Mouse (Mus musculus): Measurements from ENCODE around the gene Fgfr2. TPM values are rescaled to one million over a fixed set of nuclear protein-coding genes. Genes with fewer than 3 reads are reported as not detected.

Gene Fgfr2
- polyA plus RNA-seq, 1 experiment from 2014 or later = 17.2 TPM

DNA sequence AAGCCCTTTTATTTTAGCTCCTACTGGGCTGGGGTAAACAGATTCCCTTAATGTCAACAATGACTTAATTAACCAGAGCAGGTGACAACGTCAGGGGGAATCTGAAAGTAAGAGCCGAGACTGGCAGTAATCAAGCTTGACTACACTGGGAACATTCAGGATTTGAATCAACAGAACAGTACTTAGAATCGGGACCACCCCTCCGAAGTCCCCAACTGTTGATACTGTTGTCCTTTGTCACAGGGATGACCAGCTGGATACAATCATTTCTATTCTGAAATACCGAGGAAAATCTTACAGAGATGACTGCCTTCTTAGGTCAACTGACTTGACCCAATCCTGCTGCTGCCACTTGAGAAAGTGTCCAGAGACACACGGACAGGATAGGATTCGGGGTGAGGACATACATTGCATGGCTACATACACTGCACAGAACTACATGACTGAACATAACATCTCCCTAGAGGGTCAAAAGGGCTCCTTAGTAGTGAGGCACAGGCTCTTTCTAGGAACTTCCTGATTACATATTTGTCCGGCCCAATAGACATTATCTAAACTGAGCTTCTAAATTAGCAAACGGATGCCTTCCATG lies 2864.3 kb downstream of the Fgfr2 start:
- peak overlapping the region; percentile 19; the same call in 1 of the 2 replicates for H3K4me2 ChIP-seq
- WGBS = 32% methylated on average over 9 of the region's 9 CpGs
- peaks cover 13% of the 10 kb centered on the region for H3K4me1 ChIP-seq (replicated peaks)
- ATAC-seq (replicated peaks; ENCODE audit: insufficient number of reproducible peaks, insufficient read depth, low FRiP score, low read depth) = no peak
- H3K36me3 ChIP-seq = no peaks in the 10 kb centered on the region
- no peak overlapping the region for H3K4me3 ChIP-seq
- H3K27me3 ChIP-seq = peaks cover 3% of the 10 kb centered on the region; the same call in 1 of the 2 replicates
- H3K9ac ChIP-seq = no peak overlapping the region
- no peak overlapping the region; the same call in 1 of the 2 replicates for H3K27ac ChIP-seq
- H3K9me3 ChIP-seq (replicated peaks) = no peaks in the 10 kb centered on the region

DNA sequence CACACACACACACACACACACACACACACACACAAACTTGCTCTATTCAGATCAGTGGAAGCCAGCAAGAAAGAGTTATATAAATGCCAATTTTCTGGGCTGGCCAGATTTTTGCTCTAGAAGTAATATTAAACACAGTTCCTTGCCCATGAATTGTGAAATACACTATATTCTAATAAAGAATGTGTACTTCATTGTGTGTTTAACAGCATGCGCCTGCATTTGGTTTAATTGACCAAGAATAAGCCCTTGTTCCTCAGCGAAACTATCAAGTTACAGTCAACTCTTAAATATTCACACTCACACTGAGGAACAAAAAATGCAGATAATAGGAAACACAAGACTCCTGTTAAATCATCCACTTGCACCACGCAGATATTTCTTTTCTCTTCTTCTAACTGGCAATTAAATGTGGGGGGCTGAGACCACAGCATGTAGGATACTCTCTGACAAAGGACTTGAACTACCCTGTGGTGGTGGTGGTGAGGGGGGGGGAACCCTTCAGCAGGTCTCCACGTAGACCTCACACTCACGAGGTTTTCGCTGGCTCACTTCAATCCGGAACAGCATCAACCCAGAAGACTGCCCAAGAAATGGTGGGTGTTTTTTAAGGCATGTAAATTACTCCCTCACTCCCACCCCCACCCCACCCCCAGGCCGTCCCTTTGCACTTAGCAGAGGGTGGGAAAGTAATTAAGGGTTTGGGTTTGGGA lies 2865.0 kb downstream of the Fgfr2 start:
- Histone ChIP-seq H3K27me3 (no peaks in the 10 kb centered on the region), H3K4me2 (peak overlapping the region; percentile 19; the same call in 1 of the 2 replicates), H3K27ac (no peak overlapping the region; the same call in 1 of the 2 replicates), H3K9ac (no peak overlapping the region), H3K9me3 (replicated peaks) (no peaks in the 10 kb centered on the region), H3K4me1 (replicated peaks) (peaks cover 10% of the 10 kb centered on the region), H3K36me3 (no peaks in the 10 kb centered on the region), H3K4me3 (no peak overlapping the region)
- no peak for ATAC-seq (replicated peaks; ENCODE audit: insufficient number of reproducible peaks, insufficient read depth, low FRiP score, low read depth)
- WGBS = 52% methylated on average over 8 of the region's 8 CpGs

DNA sequence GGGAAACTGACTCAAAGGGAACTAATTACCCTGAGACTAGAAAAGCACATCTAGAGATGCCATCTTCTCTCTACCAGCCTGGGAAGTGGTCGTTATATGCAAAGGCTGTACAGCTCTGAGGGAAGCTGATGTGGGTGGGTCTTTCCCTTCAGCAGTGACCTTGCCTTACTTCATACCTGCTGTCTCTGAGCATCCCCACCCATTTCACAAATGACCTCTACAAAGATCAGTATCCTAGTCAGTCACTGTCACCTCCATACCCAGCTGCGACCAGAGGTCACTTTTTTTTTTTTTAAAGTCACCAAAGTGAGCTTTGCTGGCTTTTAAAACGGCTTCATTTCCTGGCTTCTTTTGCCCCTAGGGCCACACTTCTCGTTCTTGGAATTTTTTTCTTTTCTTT lies 2869.9 kb downstream of the Fgfr2 start:
- H3K36me3 ChIP-seq = no peaks in the 10 kb centered on the region
- WGBS = 44% methylated on average over 4 of the region's 4 CpGs
- H3K9ac ChIP-seq = no peak overlapping the region
- H3K4me3 ChIP-seq = no peak overlapping the region
- no peak overlapping the region for H3K27ac ChIP-seq
- no peaks in the 10 kb centered on the region for H3K27me3 ChIP-seq
- no peak overlapping the region for H3K4me2 ChIP-seq
- no peaks in the 10 kb centered on the region for H3K9me3 ChIP-seq (replicated peaks)
- no peak for ATAC-seq (replicated peaks; ENCODE audit: insufficient number of reproducible peaks, insufficient read depth, low FRiP score, low read depth)
- H3K4me1 ChIP-seq (replicated peaks) = peaks cover 8% of the 10 kb centered on the region; the same call in 1 of the 2 replicates

DNA sequence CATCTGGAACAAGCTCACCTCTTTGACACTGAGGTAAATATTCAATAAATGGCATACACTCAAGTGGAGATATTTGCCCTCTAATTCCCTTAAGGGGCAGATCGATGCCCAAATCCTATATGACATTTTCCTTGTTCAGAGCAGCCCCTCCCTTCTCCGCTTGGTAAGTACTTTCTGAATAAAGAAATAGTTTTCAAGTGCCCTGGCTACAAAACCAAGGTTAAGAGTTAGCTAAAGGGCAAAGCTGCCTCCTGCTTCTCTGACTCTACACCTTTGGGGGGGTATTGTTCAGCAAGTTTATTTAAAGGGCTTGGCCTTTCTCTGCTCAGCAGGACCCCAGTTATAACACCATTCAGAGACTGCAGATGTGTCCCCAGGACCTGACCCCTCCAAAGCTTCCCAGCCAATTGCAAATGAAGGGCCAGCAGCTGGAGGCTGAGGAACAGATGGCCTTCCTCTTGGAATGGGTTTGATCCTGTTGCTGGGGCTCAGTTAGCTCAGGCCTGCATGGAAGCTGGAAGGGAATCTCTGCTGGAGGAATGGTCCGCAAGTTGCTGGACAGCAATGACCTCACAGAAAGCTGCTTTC lies 2871.1 kb downstream of the Fgfr2 start:
- H3K36me3 ChIP-seq = no peaks in the 10 kb centered on the region
- H3K9ac ChIP-seq = no peak overlapping the region
- no peaks in the 10 kb centered on the region for H3K9me3 ChIP-seq (replicated peaks)
- no peak for ATAC-seq (replicated peaks; ENCODE audit: insufficient number of reproducible peaks, insufficient read depth, low FRiP score, low read depth)
- no peak overlapping the region for H3K4me2 ChIP-seq
- H3K27ac ChIP-seq = no peak overlapping the region
- no peak overlapping the region for H3K4me3 ChIP-seq
- 69% methylated on average over 3 of the region's 3 CpGs for WGBS
- no peaks in the 10 kb centered on the region for H3K27me3 ChIP-seq
- H3K4me1 ChIP-seq (replicated peaks) = peaks cover 8% of the 10 kb centered on the region; the same call in 1 of the 2 replicates

DNA sequence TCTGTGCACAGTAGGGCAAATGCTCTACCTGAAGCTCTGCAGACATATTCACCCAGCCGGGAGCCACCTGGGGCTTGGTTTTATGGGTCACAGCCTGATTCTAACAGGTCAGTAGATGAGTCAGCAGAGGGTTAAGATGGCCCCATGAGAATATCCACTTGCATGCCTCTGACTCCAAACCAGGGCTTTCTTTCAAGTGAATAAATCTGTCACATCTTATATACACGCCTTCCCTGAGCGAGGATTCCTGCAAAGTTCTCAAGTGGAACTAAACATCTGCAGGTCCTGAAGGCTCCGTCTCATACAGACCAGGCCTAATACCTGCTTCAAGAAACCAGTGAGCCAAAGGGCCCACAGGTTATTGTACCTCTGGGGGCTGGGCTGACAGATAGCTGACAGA lies 2872.2 kb downstream of the Fgfr2 start:
- H3K9me3 ChIP-seq (replicated peaks) = no peaks in the 10 kb centered on the region
- no peaks in the 10 kb centered on the region for H3K36me3 ChIP-seq
- H3K27me3 ChIP-seq = no peaks in the 10 kb centered on the region
- H3K4me3 ChIP-seq = no peak overlapping the region
- H3K4me2 ChIP-seq = no peak overlapping the region
- peaks cover 5% of the 10 kb centered on the region; the same call in 1 of the 2 replicates for H3K4me1 ChIP-seq (replicated peaks)
- WGBS = 79% methylated on average over 4 of the region's 4 CpGs
- H3K9ac ChIP-seq = no peak overlapping the region
- ATAC-seq (replicated peaks; ENCODE audit: insufficient number of reproducible peaks, insufficient read depth, low FRiP score, low read depth) = no peak
- no peak overlapping the region for H3K27ac ChIP-seq

DNA sequence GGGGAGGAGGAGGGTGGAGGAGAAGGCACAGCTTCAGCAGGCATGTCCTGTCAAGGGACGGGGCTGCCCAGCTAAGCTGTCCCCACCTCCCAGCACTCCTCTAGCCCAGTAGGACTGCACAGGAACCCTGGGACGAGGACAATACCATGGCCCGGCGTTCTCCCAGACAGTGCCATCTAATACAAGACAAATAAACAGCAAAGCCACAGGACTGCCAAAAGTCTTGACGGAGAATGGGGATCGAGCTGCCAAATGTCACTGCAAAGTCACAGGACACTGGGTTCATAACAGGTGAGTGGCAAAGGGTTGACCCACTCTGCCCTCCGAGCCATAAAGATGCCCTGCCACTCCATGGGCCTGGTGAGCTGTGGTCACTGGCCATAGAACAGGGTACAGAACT lies 2874.7 kb downstream of the Fgfr2 start:
- 75% methylated on average over 7 of the region's 7 CpGs for WGBS
- H3K27ac ChIP-seq = no peak overlapping the region
- no peaks in the 10 kb centered on the region for H3K27me3 ChIP-seq
- H3K4me1 ChIP-seq (replicated peaks) = peaks cover 7% of the 10 kb centered on the region
- H3K36me3 ChIP-seq = no peaks in the 10 kb centered on the region
- H3K4me2 ChIP-seq = no peak overlapping the region
- H3K9me3 ChIP-seq (replicated peaks) = no peaks in the 10 kb centered on the region
- no peak overlapping the region for H3K9ac ChIP-seq
- ATAC-seq (replicated peaks; ENCODE audit: insufficient number of reproducible peaks, insufficient read depth, low FRiP score, low read depth) = no peak
- no peak overlapping the region for H3K4me3 ChIP-seq

DNA sequence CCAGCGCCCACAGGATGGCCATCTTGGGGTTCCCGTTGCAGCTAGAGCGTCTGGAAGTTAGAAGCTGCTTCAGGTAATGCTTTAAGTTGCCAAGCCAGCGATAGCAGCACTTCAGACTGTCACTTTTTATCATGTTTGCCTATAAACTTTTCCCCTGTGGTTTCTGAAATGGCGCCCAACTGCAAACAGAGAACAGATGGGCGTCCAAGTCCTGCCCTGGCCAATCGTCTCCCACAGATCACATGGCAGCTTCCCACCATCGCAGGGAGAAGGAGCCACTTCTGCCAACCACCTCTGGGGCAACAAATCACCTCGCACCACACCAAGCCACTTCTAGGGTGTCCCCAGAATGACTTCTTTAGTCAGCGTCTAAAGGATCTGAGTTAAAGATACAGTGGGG lies 2875.3 kb downstream of the Fgfr2 start:
- Histone ChIP-seq H3K9me3 (replicated peaks) (no peaks in the 10 kb centered on the region), H3K27me3 (no peaks in the 10 kb centered on the region), H3K4me3 (no peak overlapping the region), H3K9ac (no peak overlapping the region), H3K4me1 (replicated peaks) (peaks cover 7% of the 10 kb centered on the region), H3K27ac (no peak overlapping the region), H3K36me3 (no peaks in the 10 kb centered on the region), H3K4me2 (no peak overlapping the region)
- WGBS = 61% methylated on average over 10 of the region's 10 CpGs
- no peak for ATAC-seq (replicated peaks; ENCODE audit: insufficient number of reproducible peaks, insufficient read depth, low FRiP score, low read depth)

DNA sequence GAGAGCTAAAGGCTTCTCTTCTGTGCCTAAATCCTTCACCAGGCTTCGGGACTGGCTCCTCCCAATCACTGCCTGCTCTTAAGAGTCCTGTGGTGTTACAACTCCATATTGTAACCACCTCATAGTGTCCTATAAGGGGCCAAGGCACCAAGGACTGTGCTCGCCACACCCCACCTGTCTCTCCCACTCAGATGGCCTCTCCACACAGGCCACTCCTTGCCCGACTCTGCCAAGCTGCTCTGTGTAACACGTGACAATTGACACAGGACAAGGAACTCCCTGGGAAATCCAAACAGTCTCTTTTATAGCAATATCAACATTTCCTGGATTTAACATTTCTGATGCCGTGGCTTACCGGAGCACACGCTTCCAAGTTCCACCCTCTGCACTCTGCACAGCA lies 2876.7 kb downstream of the Fgfr2 start:
- H3K4me1 ChIP-seq (replicated peaks) = peaks cover 7% of the 10 kb centered on the region
- no peaks in the 10 kb centered on the region for H3K9me3 ChIP-seq (replicated peaks)
- 70% methylated on average over 7 of the region's 7 CpGs for WGBS
- no peak overlapping the region for H3K9ac ChIP-seq
- H3K27ac ChIP-seq = no peak overlapping the region
- no peak overlapping the region for H3K4me2 ChIP-seq
- no peak for ATAC-seq (replicated peaks; ENCODE audit: insufficient number of reproducible peaks, insufficient read depth, low FRiP score, low read depth)
- H3K27me3 ChIP-seq = no peaks in the 10 kb centered on the region
- H3K4me3 ChIP-seq = no peak overlapping the region
- no peaks in the 10 kb centered on the region for H3K36me3 ChIP-seq

DNA sequence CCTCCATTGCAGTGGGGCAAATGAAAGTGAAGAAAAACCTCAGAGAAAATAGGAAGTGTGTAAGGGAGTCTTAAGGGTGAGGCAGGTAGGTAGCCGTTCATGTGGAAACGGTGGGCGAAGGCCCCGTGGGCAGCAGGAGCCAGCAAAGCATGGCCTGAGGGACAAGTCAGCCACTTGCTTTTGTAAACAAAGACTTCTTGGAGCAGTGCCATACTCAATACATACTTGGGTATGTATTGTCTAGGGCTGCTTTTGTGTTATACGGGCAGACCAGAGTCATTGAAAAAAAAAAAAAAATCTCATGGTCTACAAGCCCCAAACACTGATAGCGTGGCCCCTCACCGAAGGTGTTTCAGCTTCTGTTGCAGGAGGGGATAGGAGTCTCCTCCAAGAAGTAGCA lies 2878.6 kb downstream of the Fgfr2 start:
- no peak overlapping the region for H3K4me3 ChIP-seq
- no peak for ATAC-seq (replicated peaks; ENCODE audit: insufficient number of reproducible peaks, insufficient read depth, low FRiP score, low read depth)
- no peaks in the 10 kb centered on the region for H3K9me3 ChIP-seq (replicated peaks)
- H3K4me2 ChIP-seq = no peak overlapping the region
- WGBS = 46% methylated on average over 7 of the region's 7 CpGs
- no peaks in the 10 kb centered on the region for H3K27me3 ChIP-seq
- H3K4me1 ChIP-seq (replicated peaks) = peaks cover 7% of the 10 kb centered on the region
- no peak overlapping the region for H3K27ac ChIP-seq
- no peak overlapping the region for H3K9ac ChIP-seq
- no peaks in the 10 kb centered on the region for H3K36me3 ChIP-seq

DNA sequence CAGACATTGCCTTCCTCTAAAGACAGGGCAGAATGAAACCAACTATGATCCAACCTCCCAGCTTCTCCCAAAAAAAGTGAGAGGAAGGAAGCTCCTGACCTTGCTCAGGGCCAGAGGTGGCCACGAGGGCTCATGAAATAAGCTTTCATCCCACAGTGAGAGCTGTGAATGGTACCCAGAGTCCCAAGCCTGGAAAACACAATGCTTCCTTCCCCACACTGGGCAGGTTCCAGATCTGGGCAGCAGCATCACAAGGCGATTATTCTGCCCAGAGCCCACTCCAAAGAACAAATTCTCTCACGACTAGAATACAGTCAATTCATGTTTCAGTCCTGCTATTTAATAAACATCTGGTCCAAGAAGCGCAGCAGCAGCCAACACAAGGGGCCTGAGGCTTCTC lies 2879.3 kb downstream of the Fgfr2 start:
- H3K9me3 ChIP-seq (replicated peaks) = no peaks in the 10 kb centered on the region
- 66% methylated on average over 4 of the region's 4 CpGs for WGBS
- H3K27ac ChIP-seq = no peak overlapping the region
- no peak overlapping the region for H3K9ac ChIP-seq
- no peaks in the 10 kb centered on the region for H3K36me3 ChIP-seq
- ATAC-seq (replicated peaks; ENCODE audit: insufficient number of reproducible peaks, insufficient read depth, low FRiP score, low read depth) = no peak
- H3K27me3 ChIP-seq = no peaks in the 10 kb centered on the region
- no peak overlapping the region for H3K4me3 ChIP-seq
- H3K4me1 ChIP-seq (replicated peaks) = peaks cover 7% of the 10 kb centered on the region
- H3K4me2 ChIP-seq = no peak overlapping the region

DNA sequence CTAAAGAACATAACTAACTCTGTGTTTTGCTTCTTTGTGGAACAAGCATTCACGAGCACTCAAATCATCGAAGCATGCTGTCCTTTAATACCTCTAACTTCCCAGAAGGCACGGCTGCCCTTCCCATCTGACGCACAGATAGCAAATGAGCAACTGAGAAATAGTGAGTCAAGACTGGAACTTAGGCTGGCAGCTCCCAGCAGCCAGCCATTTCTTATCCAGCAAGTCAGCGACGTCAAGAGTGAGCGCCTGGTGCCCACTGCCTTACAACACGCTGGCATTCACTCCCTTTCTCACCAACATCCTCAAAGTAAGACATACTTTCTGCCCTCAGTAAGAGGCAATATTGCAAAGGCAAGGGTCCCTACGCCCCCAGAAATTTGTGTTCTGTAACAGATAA lies 2883.0 kb downstream of the Fgfr2 start:
- Histone ChIP-seq H3K9ac (no peak overlapping the region), H3K4me2 (no peak overlapping the region), H3K4me3 (no peak overlapping the region), H3K27ac (no peak overlapping the region), H3K4me1 (replicated peaks) (peaks cover 20% of the 10 kb centered on the region), H3K36me3 (no peaks in the 10 kb centered on the region), H3K9me3 (replicated peaks) (no peaks in the 10 kb centered on the region), H3K27me3 (no peaks in the 10 kb centered on the region)
- ATAC-seq (replicated peaks; ENCODE audit: insufficient number of reproducible peaks, insufficient read depth, low FRiP score, low read depth) = no peak
- WGBS = 83% methylated on average over 9 of the region's 9 CpGs
